Mouse (Mus musculus): ENCODE data around the gene Lyz2.

- TF ChIP-seq ZC3H11A (IDR thresholded peaks at IDR 0.05; ENCODE audit: borderline replicate concordance, low read depth, low read length) = no peak
- TF ChIP-seq HCFC1 (IDR thresholded peaks at IDR 0.05; ENCODE audit: borderline replicate concordance, insufficient read depth, low read length) = no peak
- TF ChIP-seq ZNF384 (IDR thresholded peaks at IDR 0.05; ENCODE audit: low read depth, low read length) = no peak
- no peak for TF ChIP-seq MAFK (IDR thresholded peaks at IDR 0.05; ENCODE audit: insufficient read depth, low read depth, low read length)
- no peak for TF ChIP-seq CHD2 (IDR thresholded peaks at IDR 0.05; ENCODE audit: low read depth, low read length)
These were observed 52.3 kb downstream of the Lyz2 start for GRCm38 (mm10) chr10:117229826-117230225.
